Mouse (Mus musculus) layer of hippocampus, adult 11-12 months (tissue): ENCODE measurements around the gene Ttll6.
"Not testable (repeated sequence)": the region's sequence is repeated elsewhere in the genome, so short reads cannot be mapped to it uniquely, and the experiment has no call there.

ENCODE experiments used
- DNase-seq: peaks from one replicate; pipeline ENCODE4 v3.0.0; 2022; ENCODE audit warnings: low spot score

The Ttll6 gene

DNA sequence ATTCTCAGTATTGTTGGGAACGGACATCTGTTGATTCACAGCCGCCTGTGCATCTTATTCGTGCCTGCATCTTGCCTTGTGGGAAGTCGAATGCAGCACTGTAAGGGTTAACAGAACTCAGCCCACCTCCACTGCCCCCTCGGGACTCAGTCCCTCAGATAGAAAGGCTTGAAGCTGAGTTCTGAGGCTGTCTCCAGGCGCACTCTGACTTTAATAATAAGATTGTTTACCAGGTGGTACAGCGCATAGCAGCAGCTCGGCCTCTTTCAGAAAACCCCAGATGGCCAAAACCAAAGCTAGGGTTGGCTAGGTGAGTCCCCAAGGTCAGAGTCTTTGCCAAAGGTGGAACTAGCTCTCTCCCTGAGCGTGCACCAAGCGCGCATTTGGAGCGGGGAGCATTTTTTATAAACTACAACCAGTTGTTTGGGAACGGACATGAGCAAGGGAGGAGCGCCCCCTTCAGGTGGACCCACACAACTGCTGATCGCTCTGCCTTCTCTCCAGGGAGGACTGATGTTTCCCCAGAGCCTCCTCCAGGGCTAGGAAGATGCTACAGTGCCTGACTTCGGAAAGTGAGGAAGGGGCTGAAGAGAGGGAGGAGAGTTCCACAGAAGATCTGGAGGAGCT lies at the start of gene Ttll6:
Gene Ttll6 (plus strand): TSS at position 548 of the 627 bp plus-strand sequence.
- peak; percentile 28 for DNase-seq

DNA sequence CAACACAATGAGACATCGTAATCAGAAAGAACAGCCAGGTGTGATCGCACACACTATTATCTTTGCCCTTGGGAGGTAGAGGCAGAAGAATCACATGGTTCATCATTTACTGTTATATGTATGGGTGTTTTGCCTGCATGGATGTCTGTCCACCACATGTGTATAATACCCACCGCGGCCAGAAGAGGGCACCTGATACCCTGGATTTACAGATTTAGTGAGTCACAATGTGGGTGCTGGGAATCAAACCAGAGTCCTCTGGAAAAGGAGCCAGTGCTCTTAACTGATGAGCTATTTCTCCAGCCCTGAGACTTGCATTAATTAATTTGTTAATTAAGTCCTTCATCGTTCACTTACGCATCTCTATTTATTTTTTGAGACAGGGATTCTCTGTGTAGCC lies 45.6 kb upstream of the Ttll6 start:
- DNase-seq: no peak

DNA sequence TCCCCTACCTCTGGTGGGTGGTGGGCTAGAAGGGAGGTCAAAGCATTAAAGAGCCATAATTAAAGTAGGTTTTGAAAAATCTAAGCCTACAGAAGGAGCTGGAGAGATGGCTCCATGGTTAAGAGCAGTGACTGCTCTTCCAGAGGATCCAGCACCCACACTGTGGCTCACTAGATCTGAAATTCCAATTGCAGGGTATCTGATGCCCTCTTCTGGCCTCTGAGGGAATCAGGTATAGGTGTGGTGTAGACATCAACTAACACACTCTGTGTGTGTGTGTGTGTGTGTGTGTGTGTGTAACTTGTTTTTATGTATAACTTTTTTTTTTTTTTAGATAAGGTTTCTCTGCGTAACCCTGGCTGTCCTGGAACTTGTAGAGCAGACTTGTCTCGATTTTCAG lies 42.5 kb upstream of the Ttll6 start:
- no peak for DNase-seq

DNA sequence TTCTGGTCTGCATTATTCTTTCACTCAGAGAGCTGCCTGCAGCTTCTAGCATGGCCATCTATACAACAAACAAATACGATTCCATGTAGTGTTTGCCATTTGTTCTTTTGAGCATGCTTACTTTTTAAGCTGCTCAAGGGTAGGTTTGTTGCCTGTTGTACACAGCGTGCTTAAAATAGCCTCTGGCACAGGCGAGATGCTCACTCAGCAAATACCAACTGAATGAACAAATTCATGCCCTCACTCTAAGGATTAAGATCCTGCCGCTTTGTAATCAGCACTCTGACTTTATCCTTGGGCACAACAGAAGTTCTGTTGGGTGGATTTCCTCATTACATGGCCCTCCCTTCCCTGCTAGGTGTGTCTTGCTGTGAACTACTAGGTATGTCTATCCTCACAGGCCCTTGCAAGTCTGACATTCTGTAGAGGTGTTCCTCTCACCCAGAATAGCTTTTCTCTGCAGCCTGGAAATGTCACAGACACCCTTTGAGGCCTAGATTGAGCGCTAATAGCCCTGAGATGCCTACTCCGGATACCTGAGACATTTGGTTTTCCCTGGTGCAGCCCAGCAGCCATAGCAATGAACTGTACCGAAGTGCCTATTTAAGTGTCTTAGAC lies 40.8 kb upstream of the Ttll6 start:
- no peak for DNase-seq

DNA sequence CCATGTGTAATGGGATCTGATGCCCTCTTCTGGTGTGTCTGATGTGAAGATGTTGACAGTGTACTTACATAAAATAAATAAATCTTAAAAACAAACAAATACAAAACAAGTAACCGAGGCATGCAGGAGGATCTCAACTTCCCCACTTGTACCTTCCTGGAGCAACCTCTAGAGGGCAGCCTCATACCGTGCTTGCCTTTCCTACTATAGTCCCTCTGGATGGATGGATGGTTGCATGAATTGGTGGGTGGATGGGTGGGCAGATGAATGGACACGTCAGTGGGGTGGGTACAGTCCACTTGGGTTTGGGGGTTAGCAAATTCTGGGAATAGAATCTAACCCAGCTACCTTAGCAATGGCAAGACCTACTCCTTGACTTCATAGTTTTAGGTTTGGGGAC lies 40.2 kb upstream of the Ttll6 start:
- DNase-seq: peak; percentile 60

DNA sequence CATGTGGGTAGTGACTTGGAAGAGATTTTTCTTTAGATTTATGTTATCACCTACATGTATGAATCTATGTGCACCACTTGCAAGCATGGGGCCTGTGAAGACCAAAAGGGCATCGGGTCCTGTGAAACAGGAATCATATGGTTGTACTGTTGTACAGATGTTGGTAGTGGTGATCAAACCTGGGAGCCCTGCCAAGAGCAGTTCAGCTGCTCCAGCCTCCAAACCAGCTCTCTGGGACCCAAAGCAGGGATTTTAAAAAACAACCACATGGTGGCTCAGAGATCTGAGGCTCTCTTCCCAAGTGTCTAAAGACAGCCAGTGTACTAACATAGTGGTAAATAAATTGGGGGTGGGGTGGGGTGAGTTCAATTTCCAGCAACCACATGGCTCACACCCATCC lies 25.2 kb upstream of the Ttll6 start:
- DNase-seq: no peak

DNA sequence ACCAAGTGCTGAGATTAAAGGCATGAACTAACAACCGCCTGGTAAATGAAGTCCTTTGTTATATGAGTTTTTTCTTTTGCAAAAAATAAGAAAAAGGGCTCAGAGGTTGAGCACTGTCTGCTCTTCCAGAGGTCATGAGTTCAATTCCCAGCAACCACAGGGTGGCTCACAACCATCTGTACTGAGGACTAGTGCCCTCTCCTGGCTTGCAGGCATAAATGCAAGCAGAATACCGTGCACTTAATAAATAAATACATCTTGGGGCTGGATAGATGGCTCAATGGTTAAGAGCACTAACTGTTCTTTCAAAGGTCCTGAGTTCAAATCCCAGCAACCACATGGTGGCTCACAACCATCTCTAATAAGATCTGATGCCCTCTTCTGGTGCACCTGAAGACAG lies 22.6 kb upstream of the Ttll6 start:
- not testable (repeated sequence) for DNase-seq

DNA sequence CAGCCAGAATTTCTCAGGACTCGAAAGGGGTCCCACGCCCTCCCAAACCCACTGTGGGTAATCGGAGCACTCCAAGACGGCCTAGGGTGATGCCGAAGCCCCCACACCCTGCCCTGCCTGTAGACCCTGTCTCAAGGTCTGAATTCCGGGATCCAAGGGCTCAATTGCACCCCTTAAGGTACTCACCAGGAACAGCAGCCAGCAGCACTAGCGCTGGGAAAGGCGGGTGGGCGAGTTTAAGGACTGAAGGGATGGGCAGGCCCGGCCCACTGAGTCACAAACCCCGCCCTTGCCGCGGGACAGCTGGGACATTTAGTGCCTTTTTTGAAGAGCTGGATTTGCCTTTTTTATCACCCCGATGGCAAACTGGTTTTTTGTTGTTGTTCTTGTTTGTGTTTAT lies 21.8 kb upstream of the Ttll6 start, which contains the start of gene Calcoco2:
Gene Calcoco2 (minus strand): TSS at position 214 of the 400 bp plus-strand sequence.
- DNase-seq: no peak

DNA sequence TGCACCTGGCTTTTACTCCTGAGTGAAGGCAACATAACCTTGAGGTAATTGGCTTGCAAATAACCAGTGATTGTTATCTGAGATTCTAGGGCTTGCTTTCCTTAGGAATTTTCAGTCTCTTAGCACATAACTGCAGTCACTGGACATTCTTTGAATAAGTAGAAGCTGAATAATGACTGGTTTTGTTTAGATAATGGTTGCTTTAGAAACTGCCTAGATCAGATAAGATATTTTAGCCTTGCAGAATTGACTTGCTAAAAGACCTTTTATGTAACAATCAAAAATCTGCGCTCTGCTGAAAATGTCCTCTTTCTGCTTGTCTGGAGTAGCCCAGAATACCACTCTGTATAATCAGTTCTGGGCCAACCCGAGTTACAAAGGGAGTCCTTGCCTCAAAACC lies 19.5 kb upstream of the Ttll6 start:
- no peak for DNase-seq

DNA sequence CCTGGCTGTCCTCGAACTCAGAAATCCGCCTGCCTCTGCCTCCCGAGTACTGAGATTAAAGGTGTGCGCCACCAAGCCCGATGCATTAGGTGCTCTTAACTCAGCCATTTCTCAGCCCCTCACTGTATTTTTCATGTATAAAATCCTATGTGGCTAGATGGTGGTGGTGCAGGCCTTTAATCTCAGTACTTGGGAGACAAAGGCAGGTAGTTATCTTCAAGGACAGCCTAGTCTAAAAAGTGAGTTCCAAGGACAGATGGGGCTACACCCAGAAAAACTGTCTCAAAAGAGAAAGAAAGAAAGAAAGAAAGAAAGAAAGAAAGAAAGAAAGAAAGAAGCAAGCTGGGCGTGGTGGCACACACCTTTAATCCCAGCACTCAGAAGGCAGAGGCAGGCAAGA lies 18.2 kb upstream of the Ttll6 start:
- DNase-seq: no peak

DNA sequence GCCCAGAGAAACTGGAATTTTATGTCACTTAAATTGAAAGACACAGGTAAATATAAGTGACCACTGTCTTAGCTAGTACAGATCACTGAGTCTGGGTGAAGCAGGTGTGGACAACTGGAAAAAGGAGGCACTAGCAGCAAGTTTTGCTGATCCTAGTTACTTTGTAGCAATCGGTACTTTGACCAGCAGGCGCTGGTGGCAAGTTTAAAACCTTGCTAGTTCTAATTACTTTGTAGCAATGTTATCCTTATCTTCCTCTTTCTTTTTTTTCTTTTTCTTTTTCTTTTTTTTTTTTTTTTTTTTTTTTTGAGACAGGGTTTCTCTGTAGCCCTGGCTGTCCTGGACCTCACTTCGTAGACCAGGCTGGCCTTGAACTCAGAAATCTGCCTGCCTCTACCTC lies 17.5 kb upstream of the Ttll6 start:
- DNase-seq: no peak

DNA sequence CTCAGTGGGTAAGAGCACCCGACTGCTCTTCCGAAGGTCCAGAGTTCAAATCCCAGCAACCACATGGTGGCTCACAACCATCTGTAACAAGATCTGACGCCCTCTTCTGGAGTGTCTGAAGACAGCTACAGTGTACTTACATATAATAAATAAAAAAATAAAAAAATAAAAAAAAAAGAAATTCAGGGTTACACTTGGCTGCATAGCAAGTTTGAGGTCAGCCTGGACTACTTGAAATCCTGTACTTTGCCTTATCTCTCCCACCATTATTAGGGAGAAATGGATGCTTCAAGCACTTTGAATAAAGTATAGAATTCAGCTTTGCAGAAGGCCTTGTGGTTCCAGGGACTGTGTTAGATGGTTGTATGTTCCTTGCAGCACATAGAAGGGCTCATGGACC lies 16.7 kb upstream of the Ttll6 start:
- not testable (repeated sequence) for DNase-seq

DNA sequence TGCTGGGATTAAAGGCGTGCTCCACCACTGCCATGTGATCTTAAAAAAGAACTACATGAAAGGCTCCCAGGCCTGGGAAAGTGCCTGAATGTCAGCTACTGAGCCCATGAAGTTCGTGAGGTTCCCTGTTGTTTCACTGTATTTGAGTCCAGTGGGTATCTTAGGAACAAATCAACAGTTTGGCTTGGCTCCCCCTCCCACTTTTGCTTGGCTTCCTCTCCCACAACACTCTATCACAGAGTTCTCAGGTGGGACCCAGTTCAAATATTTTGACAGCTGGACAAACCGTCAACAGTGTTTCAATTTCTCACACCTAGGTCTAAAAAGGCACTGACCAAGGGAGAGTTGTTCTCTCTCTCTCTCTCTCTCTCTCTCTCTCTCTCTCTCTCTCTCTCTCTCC lies 14.2 kb upstream of the Ttll6 start:
- DNase-seq: no peak

DNA sequence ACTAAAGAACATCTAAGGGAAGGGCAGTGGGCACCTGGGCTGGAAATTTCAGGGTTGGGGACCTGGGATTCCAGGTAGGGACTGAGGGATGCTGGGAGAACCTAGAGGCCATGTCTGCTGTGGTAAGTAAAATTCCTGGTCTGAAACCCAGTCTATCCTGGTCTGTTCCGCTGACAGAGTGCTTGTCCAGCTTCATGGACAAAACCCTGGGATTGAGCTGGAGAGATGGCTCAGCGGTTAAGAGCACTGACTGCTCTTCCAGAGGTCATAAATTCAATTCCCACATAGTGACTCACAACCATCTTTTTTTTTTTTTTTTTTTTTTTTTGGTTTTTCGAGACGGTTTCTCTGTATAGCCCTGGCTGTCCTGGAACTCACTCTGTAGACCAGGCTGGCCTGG lies 10.8 kb upstream of the Ttll6 start:
- DNase-seq: not testable (repeated sequence)

DNA sequence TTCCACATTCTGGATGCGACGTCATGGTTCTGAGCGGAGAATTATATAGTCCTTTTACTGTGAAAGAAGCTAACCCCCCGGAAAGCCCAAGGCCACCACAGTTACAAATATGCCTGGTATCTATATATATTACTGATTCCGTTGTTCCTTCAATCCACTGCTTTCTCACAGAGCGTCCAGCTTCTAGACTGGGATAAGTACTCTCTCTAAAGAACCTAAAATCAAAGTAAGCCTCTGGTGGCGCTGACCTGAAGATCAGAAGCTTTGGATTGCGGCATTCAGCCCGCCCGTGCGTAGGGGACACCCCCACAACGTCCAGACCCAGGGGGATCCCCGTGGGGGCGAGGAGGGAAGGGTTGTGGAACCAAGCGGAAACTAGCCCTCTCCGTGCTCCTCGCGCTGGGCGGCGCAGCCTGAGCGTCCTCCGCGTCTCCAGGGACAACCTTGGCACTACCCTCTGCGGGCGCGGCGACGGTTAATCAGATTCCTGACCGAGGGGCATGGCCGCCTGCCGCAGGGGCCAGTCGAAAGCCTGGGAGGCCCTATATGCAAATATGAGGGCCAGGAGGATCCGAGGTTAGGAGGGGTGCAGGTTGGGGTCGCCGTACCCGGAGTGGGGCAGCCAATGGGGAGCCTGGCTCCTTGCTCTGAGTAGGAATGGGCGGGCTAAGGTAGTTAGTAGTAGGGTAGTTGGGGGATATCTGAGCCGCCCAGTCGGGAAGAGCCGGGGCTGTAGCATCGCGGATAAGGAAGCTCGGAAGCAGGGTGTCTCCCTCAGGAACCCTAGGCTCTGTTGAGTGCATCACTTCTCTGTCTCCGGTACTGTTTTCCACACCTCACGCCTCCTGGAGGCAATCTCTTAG lies 9.3 kb upstream of the Ttll6 start:
- no peak for DNase-seq

DNA sequence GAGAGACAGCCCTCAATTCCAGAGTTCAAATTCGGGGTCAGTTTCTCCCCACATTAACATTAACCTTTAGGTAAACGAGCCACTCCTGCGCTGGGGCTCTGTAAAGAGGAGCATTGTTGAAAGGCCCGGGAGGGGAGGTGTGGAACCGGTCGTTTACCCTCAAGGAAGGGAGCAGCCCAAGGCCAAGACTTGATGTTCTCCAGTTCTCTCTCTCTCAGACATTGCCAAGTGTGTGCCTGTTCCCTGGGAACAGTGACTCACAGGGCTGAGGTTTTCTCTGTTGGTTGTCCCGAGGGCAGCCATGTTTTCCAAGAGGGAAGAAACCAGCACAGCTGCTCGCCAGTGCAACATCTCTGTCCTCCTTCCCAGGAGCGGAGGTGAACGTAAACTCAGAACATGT lies 3.0 kb upstream of the Ttll6 start:
- no peak for DNase-seq

DNA sequence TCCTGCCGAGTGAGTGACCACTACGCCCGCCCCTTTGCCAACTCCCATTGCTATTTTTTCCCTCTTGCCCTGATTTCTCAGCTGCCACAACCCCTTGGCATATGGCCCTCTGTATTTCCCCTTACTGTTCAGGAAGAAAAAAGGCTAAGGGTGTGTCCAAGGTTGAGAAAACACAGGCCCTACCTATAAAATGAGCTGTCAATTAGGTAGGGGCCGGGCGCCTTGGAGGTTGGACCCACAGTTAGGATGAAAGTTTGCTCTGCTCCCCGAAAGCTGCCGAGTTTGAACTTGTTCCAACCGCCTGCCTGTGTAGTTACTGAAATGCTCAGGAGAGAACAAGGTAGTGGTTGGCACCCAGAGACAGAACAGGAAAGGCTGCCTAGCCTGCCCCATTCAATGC lies 2.3 kb downstream of the Ttll6 start:
- no peak for DNase-seq

DNA sequence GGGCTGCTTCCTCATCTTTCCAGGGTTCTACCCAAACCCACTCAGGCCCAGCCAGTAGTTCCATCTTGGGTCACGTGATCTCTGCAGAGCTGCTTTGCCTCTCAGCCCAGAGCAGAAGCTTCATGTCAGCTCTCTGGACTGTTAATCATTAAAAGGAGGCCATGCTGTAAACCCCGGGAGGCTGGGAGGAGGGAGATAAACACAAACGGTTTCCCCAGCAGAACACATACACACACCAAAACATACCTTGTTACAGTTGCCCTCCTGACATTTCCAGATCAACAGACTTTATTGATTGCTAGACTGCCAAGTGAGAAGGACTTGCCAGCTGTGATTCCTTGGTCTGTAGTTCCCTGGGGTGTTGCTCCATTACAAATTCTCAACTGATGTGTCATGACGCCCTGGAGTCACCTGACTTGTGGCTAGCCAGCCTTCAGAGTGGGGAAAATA lies 7.2 kb downstream of the Ttll6 start:
- DNase-seq: no peak

DNA sequence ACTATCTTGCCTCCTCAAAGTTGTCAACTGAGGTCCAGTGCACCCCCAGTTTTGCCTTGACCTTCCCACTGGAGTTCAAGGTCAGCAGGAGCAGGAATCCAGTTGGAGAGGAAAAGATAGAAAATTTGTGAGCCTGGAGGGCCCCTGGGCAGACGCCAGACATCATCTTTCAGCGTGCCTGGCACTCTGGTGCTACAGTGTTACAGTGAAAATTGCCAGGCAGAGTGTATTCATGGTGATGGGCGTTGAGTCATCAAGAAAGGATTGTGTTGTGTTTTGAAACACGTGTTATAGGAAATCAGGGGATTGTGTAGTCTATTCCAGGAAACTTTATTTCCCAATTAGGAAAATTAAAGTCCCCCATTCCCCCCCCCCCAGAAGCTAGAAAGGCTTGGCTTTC lies 10.2 kb downstream of the Ttll6 start:
- no peak for DNase-seq

DNA sequence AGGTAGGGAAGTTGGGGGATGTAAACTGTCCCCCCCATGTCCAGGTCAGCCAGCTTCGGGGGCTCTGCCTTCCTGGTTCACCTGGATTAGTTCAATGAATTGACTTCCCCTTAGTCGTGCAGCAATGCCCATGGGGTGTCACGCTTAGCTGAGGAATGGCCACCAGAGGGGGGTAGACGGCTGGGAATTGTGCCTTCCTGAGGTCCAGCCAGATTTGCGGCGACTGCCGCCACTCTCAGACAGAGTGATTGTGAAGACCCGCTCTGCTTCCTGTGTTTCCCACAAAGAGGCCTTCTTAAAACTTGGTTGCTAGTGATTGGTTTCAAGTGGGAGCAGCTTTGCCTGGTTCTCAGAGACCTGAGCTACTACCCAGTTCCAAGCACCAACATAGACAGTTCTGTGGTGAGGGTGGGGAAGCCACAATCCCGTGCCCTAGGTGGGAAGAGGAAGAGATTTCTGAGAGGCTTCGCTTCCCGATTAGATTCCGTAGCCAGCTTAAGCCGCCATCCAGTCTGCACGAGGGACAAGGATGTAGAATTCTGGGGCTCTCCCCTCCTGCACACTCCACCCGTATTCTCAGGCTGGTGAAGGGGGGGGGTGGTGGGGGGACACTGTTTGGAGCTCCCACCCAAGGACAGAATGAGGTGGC lies 12.2 kb downstream of the Ttll6 start:
- peak; percentile 67 for DNase-seq

DNA sequence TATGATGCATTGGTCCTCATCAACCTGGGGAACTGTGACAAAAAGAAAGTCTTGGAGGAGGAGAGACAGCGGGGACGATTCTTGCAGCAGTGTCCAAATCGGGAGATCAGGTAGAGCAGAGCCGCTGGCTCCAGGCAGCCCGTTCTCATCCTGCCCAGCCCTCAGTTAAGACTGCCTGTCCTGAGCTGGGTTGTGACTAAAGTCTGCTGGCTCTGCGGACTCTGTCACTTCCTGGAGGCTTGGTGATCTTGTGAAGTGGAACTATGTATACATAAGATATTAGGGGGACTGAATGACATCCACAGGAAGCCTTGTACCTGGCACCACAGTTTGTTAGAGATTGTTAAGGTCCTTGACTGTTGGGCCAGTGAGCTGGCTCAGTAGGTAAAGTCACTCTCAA lies 13.9 kb downstream of the Ttll6 start:
- no peak for DNase-seq

DNA sequence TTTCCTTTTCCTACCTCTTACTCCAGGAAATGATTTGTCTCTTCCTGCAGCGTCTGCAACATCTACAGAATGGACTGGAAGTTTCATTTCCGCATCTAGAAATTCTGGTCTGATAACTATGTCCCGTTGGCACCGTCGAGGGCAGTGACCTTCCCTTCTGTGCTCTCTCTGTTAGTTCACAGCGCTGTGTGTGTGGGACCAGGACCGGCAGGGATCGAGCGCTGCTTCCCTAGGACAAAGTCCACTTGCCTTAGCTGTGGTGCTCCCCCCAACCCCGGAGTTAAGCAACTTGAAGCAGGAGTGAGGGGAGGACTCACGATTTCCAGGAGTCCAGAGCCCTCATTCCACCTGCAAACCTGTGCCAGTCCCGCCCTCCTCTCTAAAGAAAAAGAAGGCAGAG lies 31.2 kb downstream of the Ttll6 start:
- no peak for DNase-seq

DNA sequence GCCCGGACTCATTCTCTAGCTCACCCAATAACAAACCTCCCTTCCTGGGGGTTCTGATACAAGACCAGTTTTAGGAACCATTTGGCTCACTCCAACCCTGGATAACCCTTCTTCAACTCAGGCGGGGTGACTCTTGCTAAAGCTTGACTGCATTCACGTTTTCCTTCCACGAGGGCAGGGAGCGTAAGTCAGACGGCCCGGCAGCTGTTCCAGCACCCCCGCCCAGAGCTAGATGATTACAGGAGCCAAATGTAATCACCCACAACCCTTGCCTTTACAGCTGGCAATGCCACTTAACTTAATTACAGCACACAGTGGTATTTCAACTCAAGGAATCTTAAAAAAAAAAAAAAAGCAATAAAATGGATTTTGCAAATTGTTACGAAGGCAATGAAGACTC lies 34.5 kb downstream of the Ttll6 start:
- DNase-seq: no peak
